Mouse (Mus musculus): ENCODE measurements around the gene Spns3. TPM values are rescaled to one million over a fixed set of nuclear protein-coding genes. Genes with fewer than 3 reads are reported as not detected.
"Not testable (repeated sequence)": the region's sequence is repeated elsewhere in the genome, so short reads cannot be mapped to it uniquely, and the experiment has no call there.

Gene Spns3
- polyA plus RNA-seq, 1 experiment from 2014 or later = 0.25 TPM

DNA sequence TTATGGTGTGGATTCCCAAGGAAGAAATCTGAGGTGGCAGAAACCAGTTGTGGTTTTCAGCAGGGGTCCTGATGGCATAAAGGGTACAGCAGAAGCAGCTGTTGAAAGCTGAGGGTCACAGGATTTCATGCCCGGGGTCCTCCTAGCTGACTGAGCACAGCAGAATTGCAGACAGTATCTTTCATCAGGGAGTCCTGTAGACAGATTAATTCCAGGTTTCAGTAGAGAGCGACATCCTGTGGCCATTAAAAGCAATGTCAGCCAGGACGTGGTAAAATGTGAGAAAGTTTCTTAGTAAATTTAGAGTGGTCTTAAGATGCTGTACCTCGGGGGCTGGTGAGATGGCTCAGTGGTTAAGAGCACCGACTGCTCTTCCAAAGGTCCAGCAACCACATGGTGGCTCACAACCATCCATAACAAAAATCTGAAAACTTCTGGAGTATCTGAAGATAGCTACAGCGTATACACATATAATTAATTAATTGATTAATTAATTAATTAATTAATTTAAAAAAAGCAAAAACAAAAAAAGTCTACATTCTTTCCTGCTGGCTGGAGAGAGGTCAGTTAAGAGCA, 14.0 kb upstream of the Spns3 start:
- Histone ChIP-seq H3K27ac (ENCODE audit: low read length) (no peak overlapping the region), H3K27me3 (ENCODE audit: control insufficient read depth, insufficient read depth, low read depth, low read length) (no peaks in the 10 kb centered on the region), H3K9ac (ENCODE audit: low read length) (peak overlapping the region; percentile 39; the same call in 1 of the 2 replicates), H3K4me1 (replicated peaks; ENCODE audit: control insufficient read depth, insufficient read depth, low read length) (no peaks in the 10 kb centered on the region), H3K9me3 (ENCODE audit: control insufficient read depth, low read length) (no peaks in the 10 kb centered on the region), H3K36me3 (ENCODE audit: control insufficient read depth, insufficient read depth, low read length) (no peaks in the 10 kb centered on the region), H3K4me2 (ENCODE audit: low read depth, low read length) (no peak overlapping the region), H3K4me3 (ENCODE audit: low read length) (no peak overlapping the region)
- ATAC-seq (ENCODE audit: low read depth) = no peak
- 20% methylated on average over 6 of the region's 6 CpGs for WGBS

- no peak for ATAC-seq (ENCODE audit: low read depth)
Observed at GRCm38 (mm10) chr11:72560661-72561060, 10.4 kb upstream of the Spns3 start.

DNA sequence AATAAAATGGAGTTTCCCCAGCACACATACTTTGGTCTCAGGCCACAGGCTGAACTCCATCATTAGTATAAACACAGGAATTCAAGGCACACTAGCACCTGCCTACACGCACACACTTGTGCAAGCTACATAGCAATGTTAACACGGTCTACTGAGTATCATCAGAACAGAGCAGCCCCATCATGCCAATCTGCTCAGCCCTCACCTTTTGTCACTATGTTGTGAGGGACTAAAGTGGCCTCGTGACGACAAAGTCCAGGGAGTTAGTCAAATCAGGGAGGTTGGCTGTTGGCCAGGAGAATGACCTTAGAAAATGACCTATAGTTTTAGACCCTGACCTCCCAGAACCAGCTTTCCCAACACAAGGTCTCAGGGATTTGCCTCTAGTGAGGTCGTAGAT, 7.8 kb upstream of the Spns3 start:
- Histone ChIP-seq H3K27me3 (ENCODE audit: control insufficient read depth, insufficient read depth, low read depth, low read length) (no peaks in the 10 kb centered on the region), H3K4me3 (ENCODE audit: low read length) (no peak overlapping the region), H3K9ac (ENCODE audit: low read length) (no peak overlapping the region), H3K9me3 (ENCODE audit: control insufficient read depth, low read length) (no peaks in the 10 kb centered on the region), H3K27ac (ENCODE audit: low read length) (no peak overlapping the region), H3K36me3 (ENCODE audit: control insufficient read depth, insufficient read depth, low read length) (no peaks in the 10 kb centered on the region), H3K4me1 (replicated peaks; ENCODE audit: control insufficient read depth, insufficient read depth, low read length) (no peaks in the 10 kb centered on the region), H3K4me2 (ENCODE audit: low read depth, low read length) (no peak overlapping the region)
- 61% methylated on average over 5 of the region's 5 CpGs for WGBS
- ATAC-seq (ENCODE audit: low read depth) = no peak

More at GRCm38 (mm10) chr11:72560661-72561060, 10.4 kb upstream of the Spns3 start:
- H3K4me2 ChIP-seq (ENCODE audit: low read depth, low read length) = no peak overlapping the region
- H3K27me3 ChIP-seq (ENCODE audit: control insufficient read depth, insufficient read depth, low read depth, low read length) = no peaks in the 10 kb centered on the region
- H3K9ac ChIP-seq (ENCODE audit: low read length) = no peak overlapping the region
- H3K9me3 ChIP-seq (ENCODE audit: control insufficient read depth, low read length) = no peaks in the 10 kb centered on the region
- no peak overlapping the region for H3K27ac ChIP-seq (ENCODE audit: low read length)
- no peaks in the 10 kb centered on the region for H3K4me1 ChIP-seq (replicated peaks; ENCODE audit: control insufficient read depth, insufficient read depth, low read length)
- H3K36me3 ChIP-seq (ENCODE audit: control insufficient read depth, insufficient read depth, low read length) = no peaks in the 10 kb centered on the region
- H3K4me3 ChIP-seq (ENCODE audit: low read length) = no peak overlapping the region
- 52% methylated on average over 3 of the region's 3 CpGs for WGBS

GRCm38 (mm10) chr11:72556953-72557352, 6.6 kb upstream of the Spns3 start:
- Histone ChIP-seq H3K27ac (ENCODE audit: low read length) (no peak overlapping the region), H3K4me2 (ENCODE audit: low read depth, low read length) (no peak overlapping the region), H3K9ac (ENCODE audit: low read length) (no peak overlapping the region), H3K9me3 (ENCODE audit: control insufficient read depth, low read length) (no peaks in the 10 kb centered on the region), H3K36me3 (ENCODE audit: control insufficient read depth, insufficient read depth, low read length) (no peaks in the 10 kb centered on the region), H3K4me1 (replicated peaks; ENCODE audit: control insufficient read depth, insufficient read depth, low read length) (no peaks in the 10 kb centered on the region), H3K4me3 (ENCODE audit: low read length) (no peak overlapping the region), H3K27me3 (ENCODE audit: control insufficient read depth, insufficient read depth, low read depth, low read length) (no peaks in the 10 kb centered on the region)
- no peak for ATAC-seq (ENCODE audit: low read depth)
- 72% methylated on average over 2 of the region's 2 CpGs for WGBS

DNA sequence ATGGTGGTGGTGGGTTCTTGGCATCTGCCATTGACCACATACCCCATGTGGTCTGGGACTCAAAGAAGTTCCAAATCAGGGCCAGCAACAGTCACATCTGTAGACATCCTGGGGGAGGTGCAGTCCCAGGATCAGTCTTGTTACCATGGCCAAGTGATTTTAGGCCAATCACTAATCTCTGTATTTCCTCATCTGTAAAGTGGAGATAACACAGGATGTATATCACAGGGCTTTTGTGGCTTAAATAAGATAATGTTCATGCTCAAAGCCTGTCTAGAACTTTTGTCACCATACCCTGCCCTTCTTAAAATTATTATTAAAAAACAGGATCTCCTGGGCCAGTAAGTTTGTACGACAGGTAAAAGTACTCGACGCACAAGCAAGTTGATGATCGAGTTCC, 6.2 kb upstream of the Spns3 start:
- Histone ChIP-seq H3K27me3 (ENCODE audit: control insufficient read depth, insufficient read depth, low read depth, low read length) (no peaks in the 10 kb centered on the region), H3K9me3 (ENCODE audit: control insufficient read depth, low read length) (no peaks in the 10 kb centered on the region), H3K4me3 (ENCODE audit: low read length) (no peak overlapping the region), H3K4me1 (replicated peaks; ENCODE audit: control insufficient read depth, insufficient read depth, low read length) (no peaks in the 10 kb centered on the region), H3K36me3 (ENCODE audit: control insufficient read depth, insufficient read depth, low read length) (no peaks in the 10 kb centered on the region), H3K27ac (ENCODE audit: low read length) (no peak overlapping the region), H3K9ac (ENCODE audit: low read length) (no peak overlapping the region), H3K4me2 (ENCODE audit: low read depth, low read length) (no peak overlapping the region)
- ATAC-seq (ENCODE audit: low read depth) = no peak
- WGBS = 81% methylated on average over 4 of the region's 4 CpGs

- Histone ChIP-seq H3K9ac (ENCODE audit: low read length) (no peak overlapping the region), H3K4me2 (ENCODE audit: low read depth, low read length) (no peak overlapping the region), H3K36me3 (ENCODE audit: control insufficient read depth, insufficient read depth, low read length) (no peaks in the 10 kb centered on the region), H3K27me3 (ENCODE audit: control insufficient read depth, insufficient read depth, low read depth, low read length) (no peaks in the 10 kb centered on the region), H3K27ac (ENCODE audit: low read length) (no peak overlapping the region), H3K4me3 (ENCODE audit: low read length) (no peak overlapping the region), H3K4me1 (replicated peaks; ENCODE audit: control insufficient read depth, insufficient read depth, low read length) (no peaks in the 10 kb centered on the region), H3K9me3 (ENCODE audit: control insufficient read depth, low read length) (no peaks in the 10 kb centered on the region)
- ATAC-seq (ENCODE audit: low read depth) = no peak
- WGBS = 27% methylated on average over 7 of the region's 7 CpGs
Observed at GRCm38 (mm10) chr11:72551531-72552105, 1.3 kb upstream of the Spns3 start.

DNA sequence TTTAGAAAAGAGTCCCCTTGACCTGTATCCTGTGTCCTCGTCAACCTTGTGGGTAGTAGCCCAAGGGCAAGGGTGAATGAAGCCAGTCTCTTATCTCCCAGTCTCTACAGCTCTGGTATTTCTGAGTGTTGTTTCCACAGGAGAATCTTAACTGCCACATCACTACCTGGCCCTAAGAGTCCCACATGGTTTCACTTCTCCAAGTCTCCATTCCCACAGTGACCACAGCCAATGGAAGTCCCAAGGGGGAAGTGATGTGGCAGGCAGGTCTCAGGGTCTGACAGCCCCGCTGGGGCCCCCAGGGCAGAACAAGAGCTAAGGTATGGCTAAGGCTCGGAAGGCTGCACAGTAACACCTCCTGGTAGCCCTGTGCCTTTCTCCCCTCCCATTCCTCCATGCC, 3.1 kb downstream of the Spns3 start:
- Histone ChIP-seq H3K9me3 (ENCODE audit: control insufficient read depth, low read length) (no peaks in the 10 kb centered on the region), H3K27me3 (ENCODE audit: control insufficient read depth, insufficient read depth, low read depth, low read length) (no peaks in the 10 kb centered on the region), H3K9ac (ENCODE audit: low read length) (no peak overlapping the region), H3K4me3 (ENCODE audit: low read length) (no peak overlapping the region), H3K27ac (ENCODE audit: low read length) (no peak overlapping the region), H3K36me3 (ENCODE audit: control insufficient read depth, insufficient read depth, low read length) (no peaks in the 10 kb centered on the region), H3K4me2 (ENCODE audit: low read depth, low read length) (no peak overlapping the region), H3K4me1 (replicated peaks; ENCODE audit: control insufficient read depth, insufficient read depth, low read length) (no peaks in the 10 kb centered on the region)
- ATAC-seq (ENCODE audit: low read depth) = no peak
- WGBS = 58% methylated on average over 3 of the region's 3 CpGs

DNA sequence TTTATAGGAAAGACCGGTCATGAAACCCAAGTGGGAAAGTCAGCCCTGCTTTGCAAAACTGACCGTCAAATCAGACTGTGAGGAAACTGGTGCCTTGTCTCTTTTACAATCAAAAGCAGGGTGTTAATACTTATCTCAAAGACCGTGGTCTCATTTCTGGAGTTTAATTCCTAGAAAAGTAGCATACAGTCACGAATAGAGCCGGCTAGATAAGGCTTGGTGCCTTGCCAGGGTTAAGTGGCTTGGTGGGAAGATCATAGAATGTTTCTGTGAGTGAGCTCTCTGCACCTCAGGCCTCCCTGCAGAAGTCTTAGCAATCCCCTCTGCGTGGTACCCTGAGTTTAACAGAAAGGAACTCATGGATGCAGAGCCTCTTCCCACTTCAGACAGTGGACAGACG, 5.6 kb downstream of the Spns3 start:
- no peak for ATAC-seq (ENCODE audit: low read depth)

DNA sequence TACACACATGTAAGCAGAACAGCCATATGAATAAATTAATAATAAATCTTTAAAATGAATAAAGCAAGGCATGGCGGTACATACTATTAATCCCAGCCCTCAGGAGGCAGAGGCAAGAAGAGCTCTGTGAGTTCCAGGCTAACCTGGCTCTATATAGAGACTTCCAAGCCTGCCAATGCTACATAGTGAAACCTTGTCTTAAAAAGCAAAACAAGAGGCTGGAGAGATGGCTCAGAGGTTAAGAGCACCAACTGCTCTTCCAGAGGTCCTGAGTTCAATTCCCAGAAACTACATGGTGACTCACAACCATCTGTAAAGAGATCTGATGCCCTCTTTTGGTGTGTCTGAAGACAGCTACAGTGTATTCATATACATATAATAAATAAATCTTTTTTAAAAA, 6.6 kb downstream of the Spns3 start:
- not testable (repeated sequence) for H3K4me3 ChIP-seq (ENCODE audit: low read length); H3K4me1 ChIP-seq (replicated peaks; ENCODE audit: control insufficient read depth, insufficient read depth, low read length); H3K9me3 ChIP-seq (ENCODE audit: control insufficient read depth, low read length); H3K36me3 ChIP-seq (ENCODE audit: control insufficient read depth, insufficient read depth, low read length); H3K9ac ChIP-seq (ENCODE audit: low read length); H3K4me2 ChIP-seq (ENCODE audit: low read depth, low read length); ATAC-seq (ENCODE audit: low read depth); H3K27ac ChIP-seq (ENCODE audit: low read length); H3K27me3 ChIP-seq (ENCODE audit: control insufficient read depth, insufficient read depth, low read depth, low read length)
- 87% methylated on average over 1 of the region's 1 CpGs for WGBS

More for the DNA sequence above, 5.6 kb downstream of the Spns3 start:
- Histone ChIP-seq H3K27ac (ENCODE audit: low read length) (no peak overlapping the region), H3K9ac (ENCODE audit: low read length) (no peak overlapping the region), H3K4me3 (ENCODE audit: low read length) (no peak overlapping the region), H3K4me1 (replicated peaks; ENCODE audit: control insufficient read depth, insufficient read depth, low read length) (no peaks in the 10 kb centered on the region), H3K27me3 (ENCODE audit: control insufficient read depth, insufficient read depth, low read depth, low read length) (no peaks in the 10 kb centered on the region), H3K4me2 (ENCODE audit: low read depth, low read length) (no peak overlapping the region), H3K9me3 (ENCODE audit: control insufficient read depth, low read length) (no peaks in the 10 kb centered on the region), H3K36me3 (ENCODE audit: control insufficient read depth, insufficient read depth, low read length) (no peaks in the 10 kb centered on the region)
- WGBS = 51% methylated on average over 7 of the region's 7 CpGs

DNA sequence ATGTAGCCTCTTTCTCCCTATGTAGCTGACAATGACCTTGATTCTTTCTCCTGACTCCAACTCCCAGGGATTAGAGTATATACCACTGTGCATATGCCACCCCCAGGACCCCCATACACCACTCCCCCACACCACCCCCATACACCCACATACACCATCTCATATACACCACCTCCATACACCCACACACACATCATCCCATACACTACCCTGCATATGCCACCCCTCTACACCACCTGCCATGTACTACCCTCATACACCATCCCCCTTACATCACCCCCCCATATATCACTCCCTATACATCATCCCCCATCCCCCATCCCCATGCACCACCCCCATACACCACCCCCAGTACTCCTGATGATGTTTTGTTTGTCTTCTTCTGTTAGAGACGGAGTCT, 7.7 kb downstream of the Spns3 start:
- no peak for ATAC-seq (ENCODE audit: low read depth)
- H3K4me2 ChIP-seq (ENCODE audit: low read depth, low read length) = no peak overlapping the region
- 67% methylated on average over 1 of the region's 1 CpGs for WGBS

More for the DNA sequence above, 7.7 kb downstream of the Spns3 start:
- Histone ChIP-seq H3K36me3 (ENCODE audit: control insufficient read depth, insufficient read depth, low read length) (no peaks in the 10 kb centered on the region), H3K9ac (ENCODE audit: low read length) (no peak overlapping the region), H3K4me3 (ENCODE audit: low read length) (no peak overlapping the region), H3K27me3 (ENCODE audit: control insufficient read depth, insufficient read depth, low read depth, low read length) (no peaks in the 10 kb centered on the region), H3K9me3 (ENCODE audit: control insufficient read depth, low read length) (no peaks in the 10 kb centered on the region), H3K27ac (ENCODE audit: low read length) (no peak overlapping the region), H3K4me1 (replicated peaks; ENCODE audit: control insufficient read depth, insufficient read depth, low read length) (no peaks in the 10 kb centered on the region)

All from lung, embryonic 16.5 days (tissue).